Mouse (Mus musculus) erythroid progenitor cell, adult 5-6 weeks (primary cell): ENCODE results near the gene Camta1. TPM values are rescaled to one million over a fixed set of nuclear protein-coding genes. Genes with fewer than 3 reads are reported as not detected.

Source experiments
- ATAC-seq: replicated peaks from 2 replicates; pipeline ENCODE4 v1.8.0; 2016; ENCODE audit warnings: moderate number of reproducible peaks, mild to moderate bottlenecking, moderate TSS enrichment, inconsistent platforms; ENCODE audit not compliant: poor library complexity, low FRiP score, severe bottlenecking
- total RNA-seq, 2 experiments: library from RNA; stranded (forward) in 1 of 2; stranded (reverse) in 1 of 2; fragments of 150-400 nt in 1 of 2; fragments of 186-747, 209-891 nt in 1 of 2; gene quantifications; 2 replicates each; pipeline versions ENCODE4 v1.2.3 to v1.2.4; 2015 to 2017; ENCODE audit warnings: low replicate concordance in 2 of 2

Camta1 gene
- total RNA-seq, 2 experiments from 2014 or later = 13.5 to 67.5 TPM

DNA sequence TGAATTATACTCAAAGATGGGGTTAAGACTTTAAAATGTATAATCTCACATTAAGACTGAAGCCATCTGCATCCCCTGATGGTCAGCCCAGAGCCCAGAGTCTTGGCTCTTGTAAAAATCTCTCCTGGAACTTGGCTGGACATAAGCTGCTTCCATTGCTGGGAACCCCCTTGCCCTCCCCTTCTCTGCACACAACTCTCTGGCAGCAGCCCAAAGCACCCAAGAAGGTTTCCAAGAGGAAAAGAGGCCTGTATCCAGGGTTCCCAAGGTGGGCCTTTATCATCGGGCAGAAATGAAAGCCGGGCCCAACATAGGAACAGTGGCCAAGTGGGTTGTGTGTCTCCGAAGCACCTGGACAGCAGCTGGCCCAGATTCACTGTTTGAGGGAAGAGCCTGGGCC, 316.2 kb downstream of the Camta1 start:
- no peak for ATAC-seq

DNA sequence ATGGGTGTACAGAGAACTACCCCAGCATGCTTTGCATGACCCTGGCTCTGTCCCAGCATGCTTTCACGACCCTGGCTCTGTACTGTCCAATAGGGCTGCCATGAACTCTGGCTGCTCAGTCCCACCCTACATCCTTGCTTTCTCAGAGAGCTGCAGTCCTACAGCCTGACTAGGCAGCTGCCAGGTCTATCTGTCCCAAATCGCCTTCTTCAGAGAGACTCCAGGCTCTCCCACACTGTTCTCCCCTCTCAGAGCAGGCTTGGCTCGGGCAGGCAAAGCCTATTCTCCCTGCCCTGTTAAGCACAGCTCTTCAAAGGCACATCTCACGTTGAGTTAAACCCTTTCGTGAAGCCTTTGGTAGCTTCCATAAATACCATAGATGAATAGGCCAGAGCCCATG, 317.5 kb downstream of the Camta1 start:
- ATAC-seq = no peak

DNA sequence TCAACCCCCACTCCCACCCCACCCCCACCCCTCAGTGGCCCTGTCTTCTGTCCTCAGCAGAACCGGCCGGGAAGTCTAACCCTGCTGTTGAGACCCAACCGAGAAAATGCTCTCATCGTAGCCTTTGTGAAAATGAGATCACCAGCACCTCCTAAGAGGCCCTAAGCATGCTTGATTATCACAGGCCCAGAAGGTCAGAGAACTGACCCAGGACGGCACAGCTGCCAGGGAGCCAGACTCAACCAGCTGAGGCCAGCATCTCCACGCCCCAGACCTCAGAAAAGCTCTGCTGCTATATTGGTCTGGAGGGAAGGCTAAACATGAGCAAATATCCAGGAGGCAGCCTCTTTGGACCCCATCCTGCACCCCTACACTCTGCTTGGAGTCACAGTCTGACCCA, 321.1 kb downstream of the Camta1 start:
- no peak for ATAC-seq

DNA sequence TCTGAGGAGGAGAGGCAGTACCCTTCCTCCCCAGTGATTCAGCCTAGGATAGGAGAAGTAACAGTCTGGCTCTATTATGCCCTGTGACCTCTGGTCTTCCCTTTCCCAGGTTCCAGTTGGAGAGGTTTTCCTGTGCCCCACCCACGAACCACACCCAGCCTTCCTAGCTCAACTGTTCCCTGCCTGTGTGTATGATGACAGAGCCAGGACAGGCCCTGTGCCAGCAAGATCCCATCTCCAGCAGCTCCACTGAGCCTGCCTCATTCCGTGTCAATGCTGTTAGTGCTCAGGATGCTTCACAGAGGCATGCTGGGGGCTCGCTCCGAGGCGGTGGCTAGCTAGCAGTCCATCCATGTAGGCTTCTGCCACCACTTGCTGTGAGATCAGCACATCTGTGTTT, 321.8 kb downstream of the Camta1 start:
- ATAC-seq = 0 out of 2 replicates have a peak, but pooled peaks have one; percentile 19

DNA sequence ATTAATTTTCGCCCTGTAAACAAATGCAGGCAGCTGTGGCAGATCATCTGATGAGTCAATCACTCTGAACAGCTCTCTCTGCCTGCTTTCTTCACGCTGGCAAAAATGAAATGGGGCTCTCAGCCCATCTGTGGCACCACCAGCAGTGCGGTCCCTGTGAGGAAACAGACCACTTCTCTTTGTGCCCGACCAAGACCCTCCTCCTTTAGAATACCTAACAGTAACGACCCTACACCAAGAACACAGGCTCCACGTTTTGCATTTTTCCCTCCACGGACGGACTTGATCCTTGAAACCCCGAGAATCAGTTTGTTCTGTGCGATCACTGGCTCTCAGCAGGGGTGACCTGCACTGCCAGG, 322.5 kb downstream of the Camta1 start:
- ATAC-seq = no peak

DNA sequence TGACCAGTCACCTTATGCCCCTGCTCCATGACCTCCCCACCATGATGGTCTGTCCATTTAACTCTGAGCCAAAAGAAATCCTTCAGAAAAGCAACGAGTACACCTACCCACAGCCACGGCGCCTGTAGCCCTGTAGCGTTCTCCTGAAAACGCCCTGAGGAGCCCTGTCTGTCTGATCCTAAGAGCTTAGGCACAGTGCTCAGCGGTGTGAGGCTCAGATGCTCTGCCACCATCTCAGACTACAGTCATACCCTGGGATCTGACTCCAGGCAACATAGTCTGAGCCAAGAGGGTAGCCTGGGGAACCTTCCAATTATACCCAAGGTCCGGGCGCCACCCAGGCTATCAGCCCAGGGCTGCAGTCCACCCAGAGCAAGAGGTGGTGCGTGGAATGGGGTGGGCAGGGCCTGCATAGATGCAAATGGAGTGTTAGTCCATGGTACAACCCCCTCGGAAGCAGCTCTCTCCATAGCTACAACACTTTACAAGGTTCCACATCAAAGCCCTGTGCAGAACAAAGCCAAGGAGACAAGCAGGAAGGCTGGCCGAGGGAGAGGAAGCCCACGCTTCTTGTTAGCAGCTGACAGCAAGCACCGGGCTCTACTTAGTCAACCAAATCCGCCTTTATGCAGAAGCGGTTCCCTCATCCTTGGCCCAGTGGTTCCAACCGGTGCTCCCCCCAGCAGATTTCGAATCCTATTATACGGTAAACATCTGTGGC, 323.1 kb downstream of the Camta1 start:
- no peak for ATAC-seq

DNA sequence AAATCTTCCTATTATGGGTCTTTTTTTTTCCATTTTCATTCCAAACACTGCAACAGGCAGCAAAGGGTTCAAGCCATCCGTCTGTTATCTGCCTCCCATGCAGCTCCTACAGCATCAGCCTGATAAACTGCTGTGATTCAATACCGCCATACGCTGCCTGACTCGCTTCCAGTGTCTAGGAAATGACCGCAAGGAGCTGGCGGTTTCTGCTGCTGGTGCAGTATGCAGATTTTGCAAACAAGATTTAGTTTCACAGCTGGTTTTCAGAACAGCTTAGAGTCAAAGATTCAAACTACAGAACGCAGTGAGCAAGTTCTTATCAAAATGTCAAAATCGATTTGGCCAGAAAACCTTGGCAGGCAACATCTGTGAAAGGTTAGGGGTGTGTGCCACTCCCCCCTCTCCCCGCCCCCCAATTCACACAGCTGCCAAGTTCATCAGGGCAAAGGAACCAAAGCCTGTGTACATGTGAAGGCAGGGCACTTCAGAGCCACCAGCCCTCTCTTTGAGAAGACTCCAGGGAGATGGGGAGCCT, 325.7 kb downstream of the Camta1 start:
- ATAC-seq = no peak

DNA sequence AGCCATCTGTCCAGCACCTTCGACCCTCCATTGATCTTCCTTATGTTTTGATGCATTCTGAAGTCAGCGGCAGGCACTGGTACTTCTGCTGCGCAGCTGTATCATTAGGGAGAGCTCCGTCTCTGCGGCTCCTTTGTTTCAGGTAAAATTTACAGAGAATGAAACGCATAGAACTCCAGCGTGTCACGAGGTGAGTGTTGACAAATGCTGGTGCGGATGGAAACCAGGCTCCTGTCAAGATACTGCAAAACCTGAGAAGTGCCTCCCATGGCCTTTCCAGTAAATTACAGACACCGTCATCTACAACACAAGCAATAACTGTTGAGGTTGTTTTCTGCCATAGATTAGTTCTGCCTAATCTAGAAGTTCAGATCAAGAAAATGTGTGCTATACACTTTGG, 328.2 kb downstream of the Camta1 start:
- ATAC-seq = no peak

DNA sequence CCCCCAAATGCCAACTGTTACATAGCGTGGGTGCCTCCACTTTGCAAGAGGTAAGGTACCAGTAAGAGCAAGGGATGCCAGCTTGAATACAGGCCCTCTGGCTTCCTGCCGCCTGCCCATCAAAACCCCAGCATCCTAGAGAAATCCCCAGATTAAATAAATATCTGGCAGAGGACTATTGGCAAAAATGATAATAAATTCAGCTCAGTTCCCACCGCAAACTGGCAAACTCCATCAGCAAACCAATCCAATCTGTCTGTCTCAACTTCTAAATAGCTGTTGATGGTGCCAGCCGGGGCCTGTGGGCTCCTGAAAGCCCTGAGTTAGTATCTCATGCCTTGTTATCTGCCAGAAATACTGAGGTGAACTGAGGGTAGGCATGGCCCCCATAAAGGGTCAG, 333.2 kb downstream of the Camta1 start:
- ATAC-seq = no peak

DNA sequence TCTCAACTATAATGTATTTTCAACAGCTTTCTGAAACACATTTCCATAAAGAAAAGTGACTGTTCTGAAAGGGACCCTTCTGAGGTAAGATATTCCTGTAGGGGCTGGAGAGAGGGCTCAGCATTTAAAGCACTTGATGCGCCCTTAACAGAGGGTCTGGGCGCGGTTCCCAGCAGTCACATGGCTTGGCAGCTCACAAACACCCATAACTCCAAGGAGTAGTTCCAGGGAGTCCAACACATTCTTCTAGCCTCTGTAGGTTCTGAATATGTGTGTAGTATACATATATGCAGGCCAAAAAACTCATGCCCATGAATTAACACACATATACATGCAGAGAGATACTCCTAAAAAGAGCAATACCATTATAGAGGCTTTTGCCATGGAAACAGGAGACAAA, 333.9 kb downstream of the Camta1 start:
- no peak for ATAC-seq

DNA sequence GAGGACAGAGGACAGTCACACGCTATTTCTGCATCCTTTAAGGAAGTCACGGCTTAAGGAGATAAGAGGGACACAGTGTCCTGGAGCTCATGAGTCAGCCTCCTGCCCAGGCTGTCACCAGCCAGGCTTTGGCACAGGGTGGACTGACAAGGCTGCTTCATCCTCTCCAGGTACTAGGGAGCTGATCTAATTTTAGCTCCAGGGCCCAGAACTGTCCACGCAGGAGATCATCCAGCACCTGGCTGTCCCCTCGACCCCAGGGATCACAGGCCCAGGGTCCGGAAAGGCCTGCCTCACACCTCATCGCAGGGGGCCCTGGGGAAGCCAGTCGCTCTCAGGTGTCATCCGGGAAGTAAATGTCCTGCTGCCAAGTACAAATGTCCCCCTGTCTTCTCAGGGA, 341.6 kb downstream of the Camta1 start:
- no peak for ATAC-seq

DNA sequence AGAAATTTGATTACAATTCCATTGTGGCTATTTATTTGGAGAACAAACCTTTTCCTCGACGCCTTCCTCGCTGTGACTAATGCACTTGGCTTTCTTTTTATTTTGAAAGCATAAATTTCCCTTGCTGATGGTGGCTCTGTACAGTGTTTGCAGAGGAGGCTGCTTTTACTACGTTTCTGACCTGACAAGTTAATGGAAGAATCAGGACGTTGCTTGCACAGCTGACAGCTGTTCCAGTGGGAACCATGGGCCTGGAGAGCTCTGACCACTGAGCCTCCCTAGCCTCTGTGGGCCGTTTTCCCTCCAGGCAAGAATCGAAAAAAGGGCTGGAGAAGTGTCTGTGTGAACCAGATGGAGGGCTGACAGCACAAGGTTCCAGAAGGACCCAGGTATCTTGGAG, 342.7 kb downstream of the Camta1 start:
- no peak for ATAC-seq

DNA sequence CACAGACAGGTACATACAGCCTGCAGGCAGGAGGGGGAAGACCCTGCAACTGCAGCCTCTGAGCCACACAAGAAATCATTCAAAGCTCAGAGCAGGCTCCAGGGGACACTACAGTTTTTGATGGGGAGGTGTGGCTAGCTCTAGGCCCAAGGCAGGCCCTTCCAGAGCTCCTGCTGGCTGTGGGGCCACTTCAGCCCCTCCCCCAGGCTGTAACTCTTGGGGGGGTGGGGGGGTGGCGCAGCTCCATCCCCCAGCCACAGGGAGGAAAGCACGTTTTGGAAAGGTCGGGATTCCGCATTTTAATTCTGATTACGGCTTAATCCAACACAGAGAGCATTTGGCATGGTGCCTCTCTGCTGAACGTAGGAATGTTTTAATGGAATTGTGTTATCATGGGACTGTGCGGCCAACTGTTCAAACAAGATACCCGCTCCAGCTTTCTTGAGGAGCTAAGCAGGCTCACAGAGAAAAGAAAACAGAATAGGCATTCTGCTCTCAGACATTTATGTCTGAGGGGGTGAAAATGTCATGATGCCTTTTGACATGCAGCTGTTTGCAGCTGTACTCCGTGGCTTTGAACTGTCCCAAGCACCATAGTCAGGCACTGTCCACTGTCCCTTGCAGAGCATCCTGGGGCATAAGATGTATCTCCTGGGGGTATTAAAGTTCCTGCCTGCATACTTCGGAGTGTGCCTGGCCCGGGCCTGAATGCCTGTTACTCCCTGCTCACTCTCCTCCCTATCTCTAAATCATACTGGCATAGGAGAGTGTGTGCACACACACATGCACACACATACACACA, 344.5 kb downstream of the Camta1 start:
- no peak for ATAC-seq

DNA sequence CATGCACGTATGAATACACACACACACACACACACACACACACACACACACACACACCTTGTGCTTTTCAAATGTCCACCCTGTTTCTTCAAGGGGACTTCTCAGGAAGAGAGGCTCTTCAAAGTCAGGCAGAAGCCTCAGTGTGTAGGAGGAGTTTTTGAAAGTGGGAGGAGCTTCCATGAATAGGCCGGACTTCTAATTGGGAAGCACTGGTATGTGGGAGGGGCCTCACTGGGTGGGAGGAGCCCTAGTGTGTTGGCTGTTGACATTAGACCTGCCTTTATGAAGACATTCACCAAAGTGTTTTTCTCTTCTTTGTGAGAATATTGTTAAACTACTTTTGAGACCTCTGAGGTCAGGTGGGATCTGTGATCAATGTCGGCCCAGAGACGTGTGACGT, 346.4 kb downstream of the Camta1 start:
- no peak for ATAC-seq

DNA sequence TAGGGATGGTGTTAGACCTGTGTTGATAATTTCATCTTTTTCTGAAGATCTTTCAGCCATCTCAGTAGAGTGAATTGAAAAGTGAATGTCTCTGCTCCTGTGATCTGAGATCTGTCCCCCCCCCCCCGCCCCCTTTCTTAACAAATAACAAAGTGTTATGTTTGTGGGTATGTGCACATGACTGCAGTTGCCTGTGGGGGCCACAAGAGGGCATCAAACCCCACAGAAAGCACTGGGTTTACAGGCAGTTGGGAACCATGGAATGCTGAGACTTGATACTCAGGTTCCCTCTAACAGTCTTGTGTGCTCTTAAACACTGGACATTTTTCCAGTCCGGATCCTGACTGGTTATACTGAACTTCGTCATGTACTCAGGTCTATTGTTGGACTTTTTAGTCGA, 350.6 kb downstream of the Camta1 start:
- no peak for ATAC-seq

DNA sequence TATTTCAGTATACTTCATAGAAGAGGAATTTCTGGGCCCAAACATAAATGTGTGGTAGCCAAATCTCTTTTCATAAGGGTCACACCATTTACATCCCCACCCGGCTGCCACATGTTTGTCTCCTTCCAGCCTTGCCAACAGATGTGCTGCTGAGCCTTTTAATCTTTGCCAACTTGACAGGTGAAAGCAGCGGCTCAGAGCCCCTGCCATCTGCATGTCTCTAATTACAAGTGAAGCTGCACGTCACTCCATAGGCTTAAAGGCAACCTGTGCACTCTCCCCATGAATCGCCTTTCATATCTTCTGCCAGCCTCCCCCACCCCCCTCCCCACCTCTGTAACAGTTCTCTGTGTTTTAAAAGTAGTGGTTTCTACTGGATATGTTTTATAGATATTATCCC, 351.3 kb downstream of the Camta1 start:
- ATAC-seq = no peak

DNA sequence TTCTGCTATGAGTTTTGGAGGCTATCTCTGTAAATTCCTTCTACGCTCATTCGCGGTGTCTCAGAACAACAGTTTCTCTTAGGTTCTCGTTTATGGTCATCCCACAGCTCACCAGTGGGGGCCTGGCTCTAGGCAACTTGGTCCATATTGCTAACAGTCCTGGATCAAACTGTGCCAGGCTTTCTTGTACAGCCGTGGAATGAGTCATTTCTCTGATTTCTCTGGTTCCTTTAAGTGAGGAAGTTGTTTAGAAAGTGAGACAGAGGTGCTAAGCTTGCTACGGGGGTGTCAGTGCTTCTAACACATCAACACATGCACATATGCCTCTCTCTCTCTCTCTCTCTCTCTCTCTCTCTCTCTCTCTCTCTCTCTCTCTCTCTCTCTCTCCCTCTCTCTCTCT, 355.0 kb downstream of the Camta1 start:
- ATAC-seq = no peak

DNA sequence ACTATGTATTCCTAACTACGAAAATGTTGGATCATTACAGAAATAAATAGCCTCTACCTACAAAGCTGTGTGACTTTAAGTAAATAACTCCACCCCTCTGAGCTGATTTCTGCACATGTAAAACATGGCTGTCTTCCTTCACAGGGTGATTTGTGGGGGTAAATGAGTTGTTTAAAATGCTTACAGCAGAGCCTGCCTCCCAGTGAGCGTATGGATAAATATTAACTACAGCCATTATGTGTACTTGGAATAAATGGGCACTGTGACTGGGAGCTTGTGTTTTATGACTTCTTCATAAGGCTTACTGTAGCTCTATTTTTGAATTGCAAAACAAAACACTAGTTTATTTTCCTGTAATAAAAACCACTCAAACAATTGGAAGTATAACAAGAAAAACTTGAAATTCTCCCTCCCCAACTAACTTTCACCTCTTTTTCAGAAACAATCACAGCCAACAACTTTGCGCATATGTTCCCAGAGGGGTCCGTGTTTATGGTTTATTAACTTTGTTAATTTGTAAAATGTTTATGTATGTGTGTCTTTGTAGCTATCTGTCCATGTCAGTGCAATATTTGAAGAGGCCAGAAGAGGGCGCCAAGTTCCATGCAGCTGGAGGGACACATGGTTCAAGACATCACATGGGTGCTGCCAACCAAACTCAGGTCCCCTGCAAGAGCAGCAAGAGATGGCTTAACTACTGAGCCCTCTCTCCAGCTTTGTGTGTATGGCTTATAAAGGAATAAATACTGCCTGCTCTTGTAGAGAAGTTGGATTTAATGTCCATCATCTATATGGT, 363.0 kb downstream of the Camta1 start:
- ATAC-seq = no peak

DNA sequence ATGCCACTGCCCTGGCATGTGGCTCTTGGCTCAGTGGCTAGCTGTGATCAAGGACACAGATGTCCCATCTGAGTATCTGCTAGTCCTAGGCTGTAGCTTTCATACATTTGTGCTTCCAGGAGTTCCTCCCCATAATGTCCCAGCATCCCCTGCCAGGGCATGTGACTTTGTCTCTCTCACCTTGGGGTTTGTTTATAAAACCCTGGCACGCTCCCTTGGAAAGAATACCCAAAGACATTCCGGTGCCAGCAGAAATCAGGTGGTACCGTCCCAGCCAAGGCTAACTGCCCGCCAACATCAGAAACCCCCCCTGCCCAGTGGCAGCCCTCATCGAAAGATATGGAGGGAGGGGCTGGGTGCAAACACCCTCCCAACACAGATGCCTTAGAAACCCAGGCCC, 365.1 kb downstream of the Camta1 start:
- no peak for ATAC-seq

DNA sequence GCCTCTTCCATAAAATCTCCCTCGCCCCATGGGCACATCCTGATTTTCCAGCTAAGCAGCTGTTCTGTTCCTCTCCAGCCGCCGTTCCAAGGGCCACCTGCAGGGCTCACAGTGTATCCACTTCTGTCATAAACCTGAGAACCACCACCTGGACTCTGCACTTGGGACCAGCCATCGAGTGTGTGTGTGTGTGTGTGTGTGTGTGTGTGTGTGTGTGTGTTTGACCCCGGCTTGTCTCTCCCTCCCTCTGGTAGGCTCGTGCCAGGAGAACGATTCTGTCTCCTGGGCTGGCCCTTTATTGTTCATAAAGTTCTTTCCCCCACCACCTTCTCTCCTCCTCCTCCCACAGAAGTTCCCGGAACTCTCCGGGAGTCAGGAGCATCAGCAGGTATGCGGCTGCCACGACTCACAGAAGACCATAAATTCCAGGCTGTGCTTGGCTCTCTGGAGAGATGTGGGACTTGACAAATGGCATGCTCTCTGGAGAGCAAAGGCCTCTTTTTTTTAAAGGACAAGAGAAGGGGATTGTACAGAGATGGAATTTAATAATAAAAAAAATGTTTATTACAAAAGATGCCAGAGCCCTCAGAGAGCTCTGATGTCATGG, 366.3 kb downstream of the Camta1 start:
- no peak for ATAC-seq
